Mouse (Mus musculus) liver (tissue): ENCODE measurements around the gene Ppp6r3.

Experiments used
- DNase-seq: peaks from one replicate; pipeline ENCODE4 v3.0.0-alpha.2; 2020; ENCODE audit warnings: mixed read lengths

Gene Ppp6r3

DNA sequence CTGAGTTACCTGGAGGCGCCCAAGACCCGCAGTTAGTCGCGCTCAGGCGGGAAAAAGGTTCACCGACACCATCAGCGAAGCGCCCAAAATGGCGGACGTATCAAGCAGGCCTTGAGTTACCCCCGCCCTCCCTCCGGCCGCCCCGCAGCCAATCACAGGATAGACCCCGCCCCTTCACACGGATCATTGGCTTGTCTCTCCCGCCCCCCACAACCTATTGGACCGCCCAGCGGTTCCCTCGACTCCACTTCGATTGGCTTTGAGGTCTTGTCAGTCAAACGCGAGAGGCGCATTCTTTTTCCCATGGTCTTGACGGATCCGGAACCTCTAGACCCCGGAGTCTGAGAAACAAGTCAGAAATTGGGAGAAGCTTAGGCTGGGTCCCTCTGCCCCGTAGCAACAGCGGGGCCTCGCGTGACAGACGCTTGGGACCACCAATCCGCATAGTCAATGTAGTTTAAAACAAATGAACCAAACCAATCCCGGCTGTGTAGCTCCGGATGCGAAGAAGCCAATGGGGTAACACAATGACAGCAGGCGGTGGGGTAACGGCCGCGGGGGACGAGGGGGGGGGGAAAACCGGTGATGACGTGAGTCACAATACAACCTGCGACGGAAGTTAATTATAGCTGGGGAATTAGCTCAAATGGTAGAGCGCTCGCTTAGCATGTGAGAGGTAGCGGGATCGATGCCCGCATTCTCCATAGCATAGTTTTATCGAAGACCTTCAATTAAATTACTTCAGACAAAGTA lies at the start of gene Ppp6r3:
TSS of gene Ppp6r3 (minus strand) at position 118 of the 753 bp plus-strand sequence.
- peak; percentile 99 for DNase-seq

DNA sequence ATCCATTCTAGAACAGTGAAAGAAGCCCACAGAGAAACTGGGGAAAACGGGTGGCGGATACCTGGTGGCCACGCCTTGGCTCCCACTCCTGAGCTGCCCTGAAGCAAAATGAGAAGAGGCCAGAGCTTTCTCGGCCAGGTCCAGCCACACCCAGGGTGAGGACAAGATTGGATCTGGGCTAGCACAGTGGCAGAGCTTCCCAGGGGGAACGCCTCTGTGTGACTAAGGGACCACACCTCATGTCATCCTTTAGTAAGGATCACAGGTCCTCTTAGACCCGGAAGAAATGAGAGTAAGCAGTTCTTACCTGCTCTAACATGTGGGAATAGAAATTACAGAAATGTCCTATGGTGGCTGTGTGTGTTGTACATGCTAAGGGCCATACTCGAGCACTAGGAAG lies 49.6 kb upstream of the Ppp6r3 start:
- no peak for DNase-seq

DNA sequence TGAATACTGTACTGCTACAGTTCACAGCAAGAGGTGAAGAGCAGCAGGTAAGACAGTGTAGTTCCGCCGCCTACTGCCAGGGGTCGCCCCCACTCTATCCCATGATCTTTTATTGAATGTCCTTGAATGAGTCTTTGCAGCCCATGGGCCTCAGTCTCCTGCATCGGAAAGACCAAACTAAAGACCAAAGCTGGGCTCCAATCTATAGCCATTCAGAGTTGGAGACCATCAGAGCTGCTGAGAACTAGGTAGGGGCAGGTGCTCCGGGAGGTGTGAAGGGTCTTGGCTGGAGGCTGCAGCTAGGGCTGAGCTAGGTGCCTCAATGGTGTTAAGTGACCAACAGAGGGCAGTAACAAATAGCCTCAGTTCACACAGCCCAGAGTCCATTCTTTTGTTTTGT lies 48.3 kb upstream of the Ppp6r3 start:
- peak; percentile 55 for DNase-seq

DNA sequence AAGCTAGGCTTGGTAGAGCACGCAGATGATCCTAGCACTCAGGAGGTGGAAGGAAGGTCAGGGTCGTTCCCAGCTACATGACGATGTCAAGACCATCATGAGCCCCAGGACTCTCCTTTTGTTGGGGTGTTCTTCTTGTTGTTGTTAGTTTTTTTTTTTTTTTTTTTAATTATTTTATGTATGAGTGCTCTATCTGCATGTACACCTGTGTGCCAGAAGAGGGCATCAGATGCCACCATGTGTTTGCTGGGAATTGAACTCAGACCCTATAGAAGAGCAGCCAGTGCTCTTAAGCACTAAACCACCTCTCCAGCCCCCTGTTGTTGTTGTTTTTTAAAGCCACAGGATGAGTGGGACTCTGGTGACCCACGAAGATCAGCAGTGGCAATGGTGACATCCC lies 47.7 kb upstream of the Ppp6r3 start:
- DNase-seq = no peak

DNA sequence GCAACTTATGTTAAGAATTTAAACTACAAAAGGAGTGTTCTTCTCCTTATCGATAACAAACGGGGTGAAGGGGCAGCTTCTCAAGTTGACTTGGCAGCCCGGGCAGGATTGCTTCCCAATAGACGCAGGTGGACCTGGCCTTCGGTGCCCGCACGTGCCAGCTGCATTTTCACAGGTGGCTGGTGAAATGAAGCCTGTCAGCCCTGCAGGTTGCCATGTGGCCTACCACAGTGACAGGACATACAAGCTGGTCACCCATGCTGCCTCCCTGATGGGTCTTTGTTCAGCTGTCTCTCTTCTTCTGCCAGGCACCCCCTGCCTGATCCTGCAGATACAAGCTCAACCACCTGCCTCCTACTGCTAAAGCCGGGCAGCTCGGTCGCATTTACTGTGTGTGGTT lies 45.3 kb upstream of the Ppp6r3 start:
- DNase-seq = no peak

DNA sequence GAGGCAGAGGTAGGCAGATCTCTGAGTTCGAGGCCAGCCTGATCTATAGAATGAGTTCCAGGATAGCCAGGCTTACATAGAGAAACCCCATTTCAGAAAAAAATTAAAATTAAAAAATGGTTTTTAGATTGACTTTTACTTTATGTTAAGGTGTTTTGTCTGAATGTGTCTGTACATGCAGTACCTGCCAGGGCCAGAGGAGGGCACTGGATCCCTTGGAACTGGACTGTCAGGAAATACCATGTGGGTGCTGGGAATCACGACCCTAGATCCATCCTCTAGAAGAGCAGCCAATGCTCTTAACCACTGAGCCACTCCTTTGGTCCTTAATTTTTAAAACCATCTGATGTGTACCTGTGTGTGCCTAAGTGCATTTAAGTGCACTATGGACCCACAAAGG lies 43.8 kb upstream of the Ppp6r3 start:
- DNase-seq = peak; percentile 21

DNA sequence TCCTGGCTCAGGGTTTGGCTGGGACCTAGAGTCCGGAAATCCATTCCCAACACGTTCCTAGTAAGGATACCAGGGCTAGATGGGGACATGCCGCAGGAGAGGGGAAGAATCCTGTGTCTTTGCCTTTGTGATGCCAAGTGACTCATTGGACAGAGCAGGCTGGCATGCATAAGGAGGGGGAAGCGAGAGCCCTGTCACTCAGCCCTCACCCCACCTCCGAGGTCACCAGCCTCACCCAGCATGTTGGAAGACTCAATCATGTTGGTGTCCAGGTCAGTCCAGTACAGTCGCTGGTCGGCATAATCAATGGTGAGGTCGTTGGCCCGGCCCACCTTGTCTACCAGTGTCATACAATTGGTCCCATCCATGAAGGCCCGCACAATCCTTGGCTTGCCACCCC lies 38.4 kb upstream of the Ppp6r3 start:
- no peak for DNase-seq

DNA sequence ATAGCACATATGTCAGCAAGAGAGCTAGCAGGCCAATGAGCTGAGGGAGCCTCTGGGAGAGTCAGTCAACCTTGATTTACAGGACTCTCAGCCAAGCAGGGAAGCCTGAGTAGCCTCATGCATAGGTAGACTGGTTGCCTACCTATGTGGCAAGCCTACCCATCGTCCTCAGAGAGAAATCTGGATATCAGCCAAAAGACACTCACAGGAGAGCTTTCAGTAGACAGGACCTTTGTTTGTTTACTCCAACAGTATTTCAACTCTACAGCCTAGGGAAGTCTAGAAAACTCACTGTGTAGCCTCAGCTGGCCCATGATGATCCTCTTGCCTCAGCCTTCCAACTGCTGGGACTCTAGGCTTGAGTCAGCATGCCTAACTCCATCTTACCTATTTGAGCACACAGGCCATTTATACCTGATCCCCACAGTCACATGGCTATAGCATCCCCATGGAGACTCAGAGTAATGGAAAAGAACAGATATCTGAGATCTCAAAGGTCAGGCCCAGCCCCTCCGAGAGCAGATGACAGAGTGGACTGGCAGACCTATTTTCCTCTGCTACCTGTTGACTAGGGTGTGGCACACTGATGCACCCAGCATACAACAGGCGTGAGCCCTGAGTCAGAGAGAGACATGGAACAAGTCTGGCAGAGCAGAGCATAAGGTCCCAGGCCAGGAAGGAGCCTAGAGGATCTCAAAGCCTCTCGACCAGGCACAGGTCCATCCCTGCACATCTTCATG lies 37.2 kb upstream of the Ppp6r3 start:
- DNase-seq = no peak

DNA sequence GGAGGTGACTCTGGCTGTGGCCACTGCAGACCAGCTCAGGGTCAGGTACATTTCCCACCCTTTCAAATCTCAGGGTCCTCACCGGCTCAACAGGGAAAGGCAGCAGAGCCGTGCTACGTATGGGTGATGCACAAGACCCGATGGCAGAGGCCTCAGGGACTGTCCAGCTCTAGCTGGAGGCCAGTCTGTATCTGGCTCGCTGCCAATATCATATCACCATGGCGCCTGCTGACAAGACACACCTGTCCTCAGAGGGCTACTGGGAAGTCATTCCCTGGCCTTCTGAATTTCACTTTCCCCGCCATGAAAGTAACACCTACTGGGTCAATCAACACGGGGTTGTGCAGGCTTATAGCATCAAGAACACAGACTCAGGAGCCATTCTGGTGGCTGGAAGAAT lies 36.2 kb upstream of the Ppp6r3 start:
- no peak for DNase-seq

DNA sequence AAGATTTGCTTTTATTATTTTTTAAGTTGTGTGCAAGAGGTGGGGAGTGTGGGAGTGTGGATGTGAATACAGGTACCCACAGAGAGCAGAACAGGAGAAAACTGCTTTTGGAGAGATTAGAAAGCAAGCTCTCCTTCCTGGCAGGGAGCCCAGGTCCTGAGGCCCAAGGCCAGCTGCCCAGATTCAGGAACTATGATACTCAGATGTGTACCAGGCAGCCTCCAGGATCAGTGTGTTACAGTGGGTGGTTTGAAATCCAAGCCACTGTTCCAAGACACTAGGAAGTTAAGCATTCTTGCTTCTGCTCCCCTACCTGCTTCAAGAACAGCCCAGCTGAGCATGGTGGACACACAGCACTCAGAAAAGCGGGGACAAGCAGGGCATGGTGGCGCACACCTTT lies 35.3 kb upstream of the Ppp6r3 start:
- no peak for DNase-seq

DNA sequence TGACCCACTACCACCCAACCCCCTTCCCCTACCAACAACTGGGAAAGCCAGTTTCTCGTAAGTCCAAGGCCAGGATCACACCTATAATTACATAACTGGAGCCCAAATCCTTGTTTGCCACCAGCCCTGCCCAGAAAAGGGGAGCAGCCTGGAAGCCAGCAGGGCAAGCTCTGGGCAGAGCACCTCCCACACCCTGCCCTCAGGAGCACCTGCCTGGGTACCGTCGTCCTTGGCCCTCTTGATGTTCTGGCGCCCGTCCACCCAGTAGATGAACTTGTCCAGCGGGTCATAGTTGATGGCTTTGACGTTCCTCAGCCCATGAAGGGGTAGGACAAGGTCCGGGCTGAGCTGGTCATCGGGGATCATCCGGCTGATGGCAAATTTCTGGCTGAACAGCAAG lies 34.3 kb upstream of the Ppp6r3 start:
- DNase-seq = no peak

DNA sequence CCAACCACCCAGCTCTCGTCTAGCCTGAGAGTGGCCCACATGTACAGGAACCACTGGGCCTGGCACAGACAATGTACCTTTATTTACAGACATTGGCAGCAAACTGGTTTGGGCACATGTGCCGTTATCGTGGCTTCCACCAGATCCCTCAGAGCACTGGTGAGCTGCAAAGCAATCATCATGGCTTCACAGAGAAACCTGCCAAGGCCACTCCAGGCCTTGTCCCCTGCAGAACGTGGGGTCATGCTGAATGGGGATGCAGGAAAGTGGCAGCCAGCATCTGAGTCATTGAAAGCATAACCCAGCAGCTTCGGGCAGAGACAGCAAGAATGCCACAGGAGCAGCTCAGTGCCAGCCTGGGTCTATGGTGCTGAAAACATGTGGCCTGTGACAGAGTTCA lies 18.8 kb upstream of the Ppp6r3 start:
- DNase-seq = no peak

DNA sequence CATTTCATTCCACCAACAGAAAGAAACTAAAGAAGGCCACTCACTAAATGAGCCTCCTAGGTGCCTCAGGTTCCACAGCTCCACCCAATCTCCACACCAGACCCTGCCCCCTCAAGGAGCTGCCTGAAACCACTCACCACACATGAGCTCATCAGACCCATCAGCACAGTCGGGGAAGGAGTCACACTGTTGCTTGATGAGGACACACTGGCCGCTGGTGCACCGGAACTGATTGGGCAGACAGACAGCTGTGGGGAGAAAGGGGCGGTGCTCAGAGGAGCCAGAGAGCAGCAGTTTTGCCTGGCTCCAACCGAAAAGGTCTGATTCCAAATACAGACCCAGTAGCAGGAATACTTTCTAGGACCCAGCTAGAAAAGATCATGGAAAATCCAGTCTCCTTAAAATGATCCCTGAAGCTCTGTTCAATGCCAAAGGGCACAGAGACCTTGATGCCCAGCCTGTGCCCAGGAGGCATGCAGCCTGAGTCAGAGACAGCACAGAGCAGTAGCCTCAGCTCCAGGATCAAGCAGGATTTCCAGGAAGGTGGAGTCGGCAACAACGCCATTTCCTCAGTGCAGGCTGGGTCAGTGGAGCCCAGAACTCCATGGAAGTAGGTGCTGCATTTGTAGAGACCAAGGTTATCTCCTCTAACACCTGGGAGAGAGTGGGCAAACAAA lies 18.0 kb upstream of the Ppp6r3 start:
- DNase-seq = no peak

DNA sequence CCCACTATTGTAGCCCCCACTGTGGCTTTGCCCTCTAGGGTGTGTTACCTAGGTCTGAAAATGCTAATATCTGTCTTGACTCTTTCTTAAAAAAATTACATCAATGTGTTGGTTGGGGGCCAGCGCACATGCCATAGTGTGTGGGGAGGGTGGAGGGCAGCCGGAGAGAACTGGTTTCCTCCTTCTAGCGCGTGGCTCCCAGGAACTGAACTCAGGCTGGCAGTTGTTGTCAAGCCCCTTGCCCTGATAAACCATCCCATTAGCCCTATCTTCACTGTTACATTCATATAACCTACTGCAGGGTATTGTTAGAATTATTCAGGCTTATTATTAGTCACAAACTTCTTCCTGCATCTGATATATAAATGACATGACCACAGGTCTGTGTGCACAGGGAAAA lies 14.4 kb upstream of the Ppp6r3 start:
- DNase-seq = no peak

DNA sequence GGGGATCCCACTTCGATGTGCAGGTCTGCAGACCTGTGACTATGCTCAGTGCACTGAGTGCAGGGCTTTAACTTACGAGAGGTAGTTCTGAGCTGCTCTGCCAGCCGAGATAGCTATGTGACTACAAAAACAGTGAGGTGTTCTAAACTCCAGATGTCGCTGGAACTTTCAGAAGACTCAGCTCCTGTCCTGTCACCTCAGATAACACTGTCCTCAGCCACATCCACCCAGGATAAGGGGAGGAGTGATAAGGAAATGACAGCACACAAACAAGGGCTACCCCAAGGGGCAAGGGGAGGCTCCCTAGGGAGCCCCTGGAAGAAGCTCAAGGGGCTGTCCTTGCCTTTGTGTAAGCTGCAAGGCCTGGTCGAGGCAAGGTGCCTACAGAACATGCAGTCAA lies 14.0 kb upstream of the Ppp6r3 start:
- peak; percentile 49 for DNase-seq

DNA sequence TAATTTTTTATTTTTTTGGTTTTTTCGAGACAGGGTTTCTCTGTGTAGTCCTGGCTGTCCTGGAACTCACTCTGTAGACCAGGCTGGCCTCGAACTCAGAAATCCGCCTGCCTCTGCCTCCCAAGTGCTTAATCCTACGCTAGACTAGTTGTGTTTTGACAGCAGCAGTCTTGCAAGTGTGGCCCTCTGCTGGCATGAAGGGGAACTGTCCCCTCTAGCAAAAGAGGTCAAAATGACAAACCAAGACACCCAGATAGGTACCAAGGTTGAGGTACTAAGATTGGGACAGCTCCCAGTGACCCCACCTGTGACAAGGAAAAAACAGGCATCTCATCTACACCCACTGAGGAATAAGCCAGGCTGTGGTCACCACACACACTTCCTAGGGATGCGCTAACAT lies 12.2 kb upstream of the Ppp6r3 start:
- peak; percentile 47 for DNase-seq

DNA sequence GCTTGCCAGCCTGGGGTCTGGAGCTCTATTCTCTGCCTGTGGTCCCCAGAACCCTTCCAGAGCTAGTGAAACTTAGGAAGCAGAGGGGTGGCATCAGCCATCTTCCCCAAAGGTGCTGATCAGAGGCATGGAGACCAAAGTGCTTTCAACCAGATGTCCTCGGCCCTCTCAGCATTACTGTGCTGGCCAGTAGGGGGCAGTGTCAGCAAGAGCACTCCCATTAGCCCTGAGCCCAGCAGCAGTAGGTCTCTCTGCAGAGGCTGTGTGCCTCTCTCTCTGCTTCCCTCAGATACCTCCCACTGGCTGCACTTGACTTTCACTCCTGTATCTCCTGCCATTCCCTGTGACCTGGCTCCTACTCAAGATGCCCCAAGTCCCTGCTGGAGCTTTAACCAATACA lies 11.0 kb upstream of the Ppp6r3 start:
- peak; percentile 75 for DNase-seq

DNA sequence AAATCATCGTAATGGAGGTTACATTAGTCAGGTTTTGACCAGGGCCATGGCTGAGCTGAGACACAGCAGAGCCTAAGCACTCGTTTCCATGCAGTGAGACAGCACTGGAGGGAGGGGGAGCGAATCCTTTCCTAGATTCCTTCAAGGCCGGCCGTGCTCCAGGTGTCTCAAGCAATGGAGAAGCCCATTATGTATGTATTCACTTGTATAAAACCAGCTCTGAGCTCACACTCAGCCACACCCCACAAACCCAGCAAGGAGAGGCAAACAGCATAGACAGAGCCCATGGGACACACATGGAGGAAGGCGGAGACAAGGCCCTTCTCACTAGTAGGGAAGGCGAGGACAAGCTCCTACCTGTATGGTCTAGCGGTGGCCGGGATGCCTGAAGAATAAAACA lies 10.5 kb upstream of the Ppp6r3 start:
- DNase-seq = no peak

DNA sequence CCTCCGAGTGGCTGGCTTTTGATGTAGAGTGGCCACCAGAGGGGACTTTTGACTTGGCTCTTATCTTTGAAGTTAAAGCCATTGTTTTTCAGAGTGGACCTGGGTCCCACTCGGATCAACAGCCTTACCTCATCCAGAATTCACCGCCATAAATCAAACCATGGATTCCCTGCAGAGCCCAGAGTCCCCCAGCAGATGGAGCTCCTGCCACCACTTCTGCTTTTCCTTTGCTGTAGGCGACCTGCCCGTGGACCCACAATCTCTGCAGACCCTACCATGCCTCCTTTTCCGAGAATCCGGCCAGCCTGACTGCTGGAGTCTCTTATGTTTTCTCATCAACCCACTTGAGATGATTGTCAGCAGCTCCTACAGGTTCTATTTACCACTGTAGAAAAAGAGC lies 5.8 kb upstream of the Ppp6r3 start:
- DNase-seq = peak; percentile 38

DNA sequence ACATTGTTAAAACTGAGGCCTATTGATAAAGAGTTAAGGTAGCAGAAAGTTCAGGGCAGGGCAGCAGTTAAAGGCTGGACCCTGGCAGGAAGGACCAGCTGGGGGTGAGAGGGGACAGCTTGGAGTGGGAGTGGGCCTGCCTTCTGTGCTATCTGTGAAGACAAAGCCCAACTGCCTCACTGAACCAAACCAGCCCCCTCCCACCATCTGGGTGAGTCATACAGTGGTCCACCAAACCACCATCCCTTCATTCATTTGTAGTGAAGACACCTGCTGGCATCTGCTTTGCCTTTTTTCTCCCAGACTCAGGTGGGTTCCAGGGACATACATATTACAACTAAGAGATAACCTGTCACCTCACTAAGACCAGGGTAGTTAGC lies 2.4 kb upstream of the Ppp6r3 start:
- DNase-seq = no peak

DNA sequence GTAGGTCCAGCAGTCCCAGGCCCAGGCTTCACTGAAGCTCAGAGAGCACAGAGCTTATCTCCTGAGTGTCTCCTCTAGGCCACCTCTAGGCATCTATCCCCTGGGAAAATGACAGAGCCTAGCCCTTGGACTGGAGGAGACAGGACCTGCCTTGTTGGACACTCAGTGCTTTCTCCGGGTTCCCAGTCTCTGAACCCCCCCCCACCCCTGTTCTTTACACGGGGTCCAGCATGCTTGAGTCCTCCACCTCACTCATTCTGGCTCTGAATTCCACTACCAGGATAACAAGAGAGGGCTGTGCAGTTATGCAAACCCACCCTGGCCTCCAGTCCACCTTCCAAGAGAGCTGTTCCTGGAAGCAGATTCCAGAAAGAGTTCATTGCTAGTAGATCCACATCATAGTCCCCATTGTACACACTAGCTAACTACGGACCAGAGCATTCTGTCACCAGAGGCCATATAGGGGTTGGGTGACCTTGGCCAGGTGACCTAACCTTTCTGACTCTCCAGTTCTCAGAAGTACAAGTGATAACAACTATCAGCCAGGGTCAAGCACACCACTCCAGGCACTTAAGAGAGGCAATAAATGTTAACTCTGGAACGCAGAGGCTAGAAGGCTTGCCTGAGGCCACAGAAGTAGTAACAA lies 1.8 kb upstream of the Ppp6r3 start:
- DNase-seq = no peak

DNA sequence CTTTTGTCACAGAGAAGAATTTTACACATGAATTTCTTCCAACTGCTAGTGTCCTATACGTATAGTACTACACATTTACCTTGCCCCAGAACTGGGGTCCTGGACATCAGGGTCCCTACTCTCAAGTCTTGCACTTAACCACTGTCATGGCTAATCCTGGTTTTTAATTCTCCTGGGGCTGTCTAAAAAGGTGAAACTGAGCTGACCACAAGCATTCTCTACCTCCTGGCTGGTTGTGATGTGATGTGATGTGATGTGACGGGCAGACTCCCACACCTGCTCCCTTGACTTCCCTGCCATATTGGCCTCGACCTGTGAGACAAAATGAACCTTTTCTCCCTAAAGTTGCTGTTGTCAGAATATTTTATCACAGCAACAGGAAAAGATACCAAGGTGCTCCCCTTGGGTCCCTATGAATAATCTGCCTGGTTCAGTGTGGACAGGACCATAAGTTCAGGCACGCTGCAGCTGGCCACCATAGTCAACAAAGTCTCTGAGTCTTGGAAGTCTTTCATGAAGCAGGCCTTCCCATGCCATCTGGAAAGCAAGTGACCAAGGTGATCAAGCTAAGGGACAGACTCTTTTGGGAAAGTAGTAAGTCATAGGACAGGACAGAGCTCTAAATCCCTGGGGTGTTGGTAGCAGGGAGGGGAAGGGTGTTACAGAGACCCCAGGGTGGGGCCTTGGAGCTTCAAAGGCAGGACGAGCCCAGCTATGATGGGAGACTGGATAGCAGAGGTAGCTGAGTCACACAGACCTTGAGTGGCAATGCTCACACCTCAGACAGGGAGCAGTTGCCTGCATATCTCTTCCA lies 1.1 kb upstream of the Ppp6r3 start:
- DNase-seq = peak; percentile 44

DNA sequence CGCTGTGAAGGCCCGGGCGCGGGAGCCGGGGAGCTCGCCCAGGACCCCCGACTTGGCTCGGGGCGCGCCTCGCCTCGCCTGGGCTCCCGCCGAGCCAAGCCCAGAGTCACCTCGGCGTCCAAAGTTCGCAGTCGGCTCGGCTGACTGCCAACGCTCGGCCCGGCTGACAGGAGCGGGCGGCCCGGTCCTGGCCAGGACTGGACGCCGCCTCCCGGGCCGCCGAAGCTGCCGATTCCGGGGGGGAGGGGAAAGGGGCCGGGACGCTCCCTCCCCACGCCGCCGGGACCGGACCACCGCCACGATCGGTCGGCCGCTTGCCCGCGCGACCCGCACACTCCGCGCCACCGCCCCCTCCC lies 295 bp downstream of the Ppp6r3 start:
- DNase-seq = no peak
